Mouse (Mus musculus): Measurements from ENCODE around the gene Kbtbd4. TPM values are rescaled to one million over a fixed set of nuclear protein-coding genes. Genes with fewer than 3 reads are reported as not detected.

Gene Kbtbd4
- polyA plus RNA-seq, 1 experiment, result 12.1 TPM

DNA sequence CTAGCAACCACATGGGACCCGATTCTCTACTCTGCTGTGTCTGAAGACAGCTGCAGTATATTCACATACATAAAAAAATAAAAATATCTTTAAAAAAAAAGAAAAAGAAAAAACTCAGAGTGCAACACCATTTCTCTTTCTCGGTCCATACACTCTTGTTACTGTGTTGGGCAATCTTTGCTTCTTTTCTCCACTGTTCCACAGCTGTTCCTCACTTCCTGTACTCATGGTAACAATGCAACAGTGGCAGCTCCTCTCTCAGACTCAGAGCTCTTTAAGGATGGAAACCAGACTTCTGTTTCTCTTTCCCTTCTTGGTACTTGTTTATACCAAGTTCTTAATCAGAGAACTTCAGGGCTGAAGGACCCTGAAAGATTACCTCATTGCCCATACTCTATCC lies 1.1 kb upstream of the Kbtbd4 start:
- no peaks in the 10 kb centered on the region for H3K27me3 ChIP-seq (ENCODE audit: control insufficient read depth, insufficient read depth, low read length)
- 74% methylated on average over 2 of the region's 2 CpGs for WGBS
- H3K4me1 ChIP-seq (ENCODE audit: control insufficient read depth, insufficient read depth, insufficient read length), result peaks cover 6% of the 10 kb centered on the region
- no peak overlapping the region for H3K27ac ChIP-seq (ENCODE audit: insufficient read depth, low read length)
- peaks cover 9% of the 10 kb centered on the region for H3K36me3 ChIP-seq (ENCODE audit: control insufficient read depth, insufficient read depth, low read length)
- H3K4me3 ChIP-seq (ENCODE audit: extremely low read depth, insufficient read depth, insufficient read length), result no peak overlapping the region
- TF ChIP-seq CTCF (IDR thresholded peaks at IDR 0.05; ENCODE audit: extremely low read depth, insufficient read depth, insufficient read length, insufficient replicate concordance), result no peak
- no peak for TF ChIP-seq POLR2A (IDR thresholded peaks at IDR 0.05; ENCODE audit: low read depth, low read length)
- DNase-seq (ENCODE audit: low read depth in 1 of 2, low spot score in 2 of 2), result no peak

DNA sequence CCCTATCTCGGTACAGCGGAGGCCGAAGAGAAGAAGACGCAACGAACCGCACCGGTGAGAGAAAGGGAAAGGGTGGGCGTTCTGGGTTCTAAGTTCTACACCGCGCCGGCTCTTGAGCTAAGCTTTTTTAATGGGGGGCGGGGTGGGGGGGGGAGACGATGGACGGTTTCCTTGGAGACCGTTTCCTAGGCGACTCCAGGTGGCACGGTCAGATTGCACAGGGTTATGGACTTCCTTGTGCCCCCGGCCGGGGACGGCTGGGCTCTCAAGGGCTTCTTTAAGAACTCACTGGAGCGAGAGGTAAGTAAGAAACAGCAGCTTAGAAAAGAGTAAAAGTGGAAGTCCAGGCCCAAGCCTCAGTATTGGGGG lies 300 bp downstream of the Kbtbd4 start:
- peak overlapping the region; percentile 94 for H3K4me3 ChIP-seq (ENCODE audit: extremely low read depth, insufficient read depth, insufficient read length)
- TF ChIP-seq CTCF (IDR thresholded peaks at IDR 0.05; ENCODE audit: extremely low read depth, insufficient read depth, insufficient read length, insufficient replicate concordance) (no peak), POLR2A (IDR thresholded peaks at IDR 0.05; ENCODE audit: low read depth, low read length) (no peak)
- peak overlapping the region; percentile 64 for H3K27ac ChIP-seq (ENCODE audit: insufficient read depth, low read length)
- peak in 1 of 2 experiments; percentile 4 for DNase-seq (ENCODE audit: low read depth in 1 of 2, low spot score in 2 of 2)
- H3K4me1 ChIP-seq (ENCODE audit: control insufficient read depth, insufficient read depth, insufficient read length), result peaks cover 6% of the 10 kb centered on the region
- 1% methylated on average over 21 of the region's 21 CpGs for WGBS
- no peaks in the 10 kb centered on the region for H3K27me3 ChIP-seq (ENCODE audit: control insufficient read depth, insufficient read depth, low read length)
- H3K36me3 ChIP-seq (ENCODE audit: control insufficient read depth, insufficient read depth, low read length), result peaks cover 14% of the 10 kb centered on the region

DNA sequence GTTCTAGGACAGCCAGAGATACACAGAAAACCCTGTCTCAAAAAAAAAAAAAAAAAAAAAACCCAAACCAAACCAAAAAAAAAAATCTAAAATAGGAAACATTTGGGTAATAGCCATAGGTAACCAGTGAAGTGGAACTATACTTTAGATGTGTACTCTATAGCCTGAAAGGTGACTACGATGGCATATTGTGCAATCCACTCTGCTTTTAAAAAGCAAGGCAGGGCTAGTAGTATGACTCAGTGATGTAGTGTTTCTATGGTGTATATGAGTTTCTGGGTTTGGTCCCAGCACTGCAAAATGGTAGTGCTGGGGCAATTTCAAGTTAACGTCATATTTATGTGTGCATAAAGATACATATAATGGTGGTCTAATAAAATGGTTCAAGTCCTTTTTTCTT lies 2.2 kb downstream of the Kbtbd4 start:
- Histone ChIP-seq H3K36me3 (ENCODE audit: control insufficient read depth, insufficient read depth, low read length) (peaks cover 28% of the 10 kb centered on the region), H3K4me3 (ENCODE audit: extremely low read depth, insufficient read depth, insufficient read length) (no peak overlapping the region), H3K27ac (ENCODE audit: insufficient read depth, low read length) (no peak overlapping the region), H3K27me3 (ENCODE audit: control insufficient read depth, insufficient read depth, low read length) (no peaks in the 10 kb centered on the region), H3K4me1 (ENCODE audit: control insufficient read depth, insufficient read depth, insufficient read length) (peaks cover 6% of the 10 kb centered on the region)
- DNase-seq (ENCODE audit: low read depth in 1 of 2, low spot score in 2 of 2), result no peak
- 93% methylated on average over 2 of the region's 2 CpGs for WGBS
- TF ChIP-seq POLR2A (IDR thresholded peaks at IDR 0.05; ENCODE audit: low read depth, low read length), result no peak
- TF ChIP-seq CTCF (IDR thresholded peaks at IDR 0.05; ENCODE audit: extremely low read depth, insufficient read depth, insufficient read length, insufficient replicate concordance), result no peak

DNA sequence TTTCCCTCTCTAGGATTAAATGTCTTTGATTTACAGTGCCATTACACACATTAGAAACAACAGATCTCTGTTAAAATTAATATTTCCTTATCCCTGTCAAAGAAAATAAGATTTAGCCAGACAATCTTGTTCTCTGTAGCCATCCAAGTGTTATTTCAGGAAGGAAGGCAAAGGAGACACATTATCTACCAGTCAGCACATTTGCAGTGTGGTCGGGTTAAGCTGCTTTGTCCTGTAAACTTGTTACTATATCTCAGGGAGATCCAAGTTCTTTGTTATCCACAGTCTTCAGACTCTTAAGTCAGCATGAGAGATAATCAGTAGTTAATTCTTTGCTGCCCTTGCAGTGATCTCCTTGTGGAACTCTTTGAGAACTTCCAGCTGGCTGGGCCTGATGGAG lies 6.3 kb downstream of the Kbtbd4 start:
- 80% methylated on average over 1 of the region's 1 CpGs for WGBS
- no peak for DNase-seq (ENCODE audit: low read depth in 1 of 2, low spot score in 2 of 2)
- Histone ChIP-seq H3K36me3 (ENCODE audit: control insufficient read depth, insufficient read depth, low read length) (peaks cover 25% of the 10 kb centered on the region), H3K27me3 (ENCODE audit: control insufficient read depth, insufficient read depth, low read length) (no peaks in the 10 kb centered on the region), H3K4me1 (ENCODE audit: control insufficient read depth, insufficient read depth, insufficient read length) (no peaks in the 10 kb centered on the region), H3K4me3 (ENCODE audit: extremely low read depth, insufficient read depth, insufficient read length) (no peak overlapping the region), H3K27ac (ENCODE audit: insufficient read depth, low read length) (no peak overlapping the region)
- TF ChIP-seq POLR2A (IDR thresholded peaks at IDR 0.05; ENCODE audit: low read depth, low read length), result no peak
- TF ChIP-seq CTCF (IDR thresholded peaks at IDR 0.05; ENCODE audit: extremely low read depth, insufficient read depth, insufficient read length, insufficient replicate concordance), result no peak

DNA sequence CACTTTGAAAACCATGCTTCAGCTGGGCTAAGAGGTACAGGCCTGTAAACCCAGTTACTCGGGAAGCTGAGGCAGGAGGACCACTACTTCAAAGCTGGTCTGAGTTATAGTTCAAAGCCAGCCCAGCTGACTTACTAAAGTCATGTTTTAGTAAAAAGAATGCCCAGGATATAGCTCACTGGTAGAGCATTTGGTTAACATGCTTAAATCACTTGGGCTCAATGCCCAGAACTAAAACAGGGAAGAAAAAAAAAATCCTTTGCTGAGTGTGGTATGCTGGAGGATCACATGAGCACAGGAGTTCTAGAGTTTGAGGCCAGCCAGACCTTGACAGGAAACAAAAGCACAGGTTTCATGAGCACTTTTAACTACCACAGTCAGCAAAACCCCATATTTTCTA lies 7.1 kb downstream of the Kbtbd4 start:
- Histone ChIP-seq H3K27ac (ENCODE audit: insufficient read depth, low read length) (no peak overlapping the region), H3K36me3 (ENCODE audit: control insufficient read depth, insufficient read depth, low read length) (peaks cover 25% of the 10 kb centered on the region), H3K4me1 (ENCODE audit: control insufficient read depth, insufficient read depth, insufficient read length) (no peaks in the 10 kb centered on the region), H3K27me3 (ENCODE audit: control insufficient read depth, insufficient read depth, low read length) (no peaks in the 10 kb centered on the region), H3K4me3 (ENCODE audit: extremely low read depth, insufficient read depth, insufficient read length) (no peak overlapping the region)
- 87% methylated on average over 1 of the region's 1 CpGs for WGBS
- TF ChIP-seq POLR2A (IDR thresholded peaks at IDR 0.05; ENCODE audit: low read depth, low read length), result no peak
- no peak for TF ChIP-seq CTCF (IDR thresholded peaks at IDR 0.05; ENCODE audit: extremely low read depth, insufficient read depth, insufficient read length, insufficient replicate concordance)
- no peak for DNase-seq (ENCODE audit: low read depth in 1 of 2, low spot score in 2 of 2)

DNA sequence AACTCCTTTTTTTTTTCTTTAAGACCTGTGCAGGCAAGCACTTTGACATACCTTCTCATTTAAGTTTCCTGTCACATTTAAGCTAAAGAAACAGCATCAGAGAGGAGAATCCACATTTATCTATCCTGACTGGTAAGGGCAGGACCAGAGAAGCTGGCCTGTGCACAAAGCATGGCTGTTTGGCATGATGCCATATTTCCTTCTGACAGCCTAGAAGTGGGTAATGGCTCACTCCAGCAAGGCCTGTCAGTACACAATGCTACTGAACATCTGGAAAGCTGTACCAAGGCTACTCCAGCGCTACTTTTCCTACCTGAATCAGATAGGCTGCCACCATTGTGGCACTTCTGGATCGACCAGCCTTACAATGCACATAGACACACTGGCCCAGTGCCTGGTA lies 9.1 kb downstream of the Kbtbd4 start:
- TF ChIP-seq CTCF (IDR thresholded peaks at IDR 0.05; ENCODE audit: extremely low read depth, insufficient read depth, insufficient read length, insufficient replicate concordance) (no peak), POLR2A (IDR thresholded peaks at IDR 0.05; ENCODE audit: low read depth, low read length) (no peak)
- Histone ChIP-seq H3K36me3 (ENCODE audit: control insufficient read depth, insufficient read depth, low read length) (peaks cover 21% of the 10 kb centered on the region), H3K27me3 (ENCODE audit: control insufficient read depth, insufficient read depth, low read length) (no peaks in the 10 kb centered on the region), H3K27ac (ENCODE audit: insufficient read depth, low read length) (no peak overlapping the region), H3K4me3 (ENCODE audit: extremely low read depth, insufficient read depth, insufficient read length) (no peak overlapping the region), H3K4me1 (ENCODE audit: control insufficient read depth, insufficient read depth, insufficient read length) (no peaks in the 10 kb centered on the region; the same call in 1 of the 2 replicates)
- 93% methylated on average over 2 of the region's 2 CpGs for WGBS
- no peak for DNase-seq (ENCODE audit: low read depth in 1 of 2, low spot score in 2 of 2)

DNA sequence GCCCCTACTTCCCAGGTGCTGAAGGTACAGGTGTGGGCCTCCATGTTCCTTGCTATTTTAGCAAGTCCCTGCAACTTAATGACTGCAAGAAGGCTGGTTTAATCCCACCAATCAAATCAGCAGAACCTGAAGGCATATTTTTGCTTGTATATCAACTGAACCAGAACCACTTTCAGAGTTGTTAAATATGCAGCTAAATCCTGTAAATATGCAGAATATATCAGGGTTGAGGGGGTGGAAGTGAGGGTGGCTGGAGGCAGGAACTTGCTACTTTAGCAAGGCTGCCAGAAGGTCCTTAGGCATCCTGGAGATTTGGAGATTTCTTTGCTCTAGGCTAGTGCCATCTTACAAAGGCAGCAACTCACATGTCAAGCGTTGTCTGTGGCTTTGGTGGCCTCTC lies 11.0 kb downstream of the Kbtbd4 start:
- Histone ChIP-seq H3K36me3 (ENCODE audit: control insufficient read depth, insufficient read depth, low read length) (peaks cover 10% of the 10 kb centered on the region), H3K4me1 (ENCODE audit: control insufficient read depth, insufficient read depth, insufficient read length) (no peaks in the 10 kb centered on the region; the same call in 1 of the 2 replicates), H3K27ac (ENCODE audit: insufficient read depth, low read length) (no peak overlapping the region), H3K27me3 (ENCODE audit: control insufficient read depth, insufficient read depth, low read length) (no peaks in the 10 kb centered on the region), H3K4me3 (ENCODE audit: extremely low read depth, insufficient read depth, insufficient read length) (no peak overlapping the region)
- 96% methylated on average over 1 of the region's 1 CpGs for WGBS
- no peak for TF ChIP-seq CTCF (IDR thresholded peaks at IDR 0.05; ENCODE audit: extremely low read depth, insufficient read depth, insufficient read length, insufficient replicate concordance)
- no peak for TF ChIP-seq POLR2A (IDR thresholded peaks at IDR 0.05; ENCODE audit: low read depth, low read length)
- no peak for DNase-seq (ENCODE audit: low read depth in 1 of 2, low spot score in 2 of 2)
